Mouse (Mus musculus): ENCODE measurements around the gene Sec14l2. TPM values are rescaled to one million over a fixed set of nuclear protein-coding genes. Genes with fewer than 3 reads are reported as not detected.

Sec14l2 gene
- polyA plus RNA-seq, 1 experiment from 2014 or later = 3.3 TPM

DNA sequence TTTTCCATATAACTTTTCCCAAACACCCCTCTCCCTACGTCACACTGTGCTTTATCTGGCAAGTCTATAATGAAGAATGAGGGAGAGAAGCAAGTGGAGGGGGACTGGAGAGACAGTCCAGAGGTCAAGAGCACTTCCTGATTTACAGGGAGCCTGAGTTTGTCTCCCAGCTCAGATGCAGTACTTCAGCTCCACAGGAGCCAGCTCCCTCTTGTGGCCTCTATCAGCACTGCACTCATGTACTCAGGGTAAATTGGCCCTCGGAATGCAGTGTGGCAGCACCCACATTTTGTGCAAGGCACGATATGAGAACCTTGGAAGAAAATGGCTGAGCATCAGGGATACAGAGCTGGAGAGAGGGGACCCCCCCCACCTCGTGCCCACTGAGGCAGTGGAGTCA, 43.0 kb downstream of the Sec14l2 start:
- 6% methylated on average over 4 of the region's 4 CpGs for WGBS
- H3K4me3 ChIP-seq (ENCODE audit: low read length) = no peak overlapping the region
- H3K9ac ChIP-seq (ENCODE audit: low read length) = no peak overlapping the region
- H3K27me3 ChIP-seq (ENCODE audit: control insufficient read depth, insufficient read depth, low read depth, low read length) = no peaks in the 10 kb centered on the region
- no peaks in the 10 kb centered on the region for H3K9me3 ChIP-seq (ENCODE audit: control insufficient read depth, low read length)
- H3K27ac ChIP-seq (ENCODE audit: low read length) = no peak overlapping the region
- no peaks in the 10 kb centered on the region for H3K36me3 ChIP-seq (ENCODE audit: control insufficient read depth, insufficient read depth, low read length)
- ATAC-seq (ENCODE audit: low read depth) = 0 out of 2 replicates have a peak, but pooled peaks have one; percentile 36
- no peaks in the 10 kb centered on the region for H3K4me1 ChIP-seq (replicated peaks; ENCODE audit: control insufficient read depth, insufficient read depth, low read length)
- H3K4me2 ChIP-seq (ENCODE audit: low read depth, low read length) = no peak overlapping the region

DNA sequence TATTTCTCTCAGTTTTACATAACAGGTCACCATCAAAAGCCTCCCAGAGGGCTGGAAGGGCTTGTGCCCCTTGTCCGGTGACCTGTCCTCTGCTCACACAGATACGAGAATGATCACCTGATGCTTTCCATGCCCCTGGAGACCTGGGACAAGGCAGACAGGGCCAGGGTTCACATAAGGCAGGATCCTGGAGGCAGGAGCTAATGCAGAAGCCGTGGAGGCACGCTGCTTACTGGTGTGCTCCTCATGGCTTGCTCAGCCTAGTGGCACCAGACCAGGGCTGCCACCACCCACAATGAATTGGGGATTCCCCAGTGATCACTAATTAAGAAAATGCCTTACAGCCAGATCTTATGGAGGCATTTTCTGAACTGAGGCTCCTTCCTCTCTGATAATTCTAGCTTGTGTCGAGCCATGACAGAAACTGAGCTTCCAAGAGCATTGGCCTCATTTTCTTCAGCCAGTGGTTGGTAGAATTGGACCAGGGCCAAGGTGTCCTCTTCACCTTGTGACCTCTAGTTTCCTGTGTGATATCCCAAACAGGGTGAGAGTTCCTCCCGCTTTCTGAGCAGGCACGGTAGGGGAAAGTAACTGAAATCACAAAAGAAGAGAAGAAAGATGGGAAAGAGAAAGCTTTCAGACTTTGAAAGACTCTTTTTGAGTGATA, 44.8 kb downstream of the Sec14l2 start:
- Histone ChIP-seq H3K27ac (ENCODE audit: low read length) (no peak overlapping the region), H3K27me3 (ENCODE audit: control insufficient read depth, insufficient read depth, low read depth, low read length) (no peaks in the 10 kb centered on the region), H3K4me3 (ENCODE audit: low read length) (no peak overlapping the region), H3K36me3 (ENCODE audit: control insufficient read depth, insufficient read depth, low read length) (no peaks in the 10 kb centered on the region), H3K9me3 (ENCODE audit: control insufficient read depth, low read length) (no peaks in the 10 kb centered on the region), H3K4me2 (ENCODE audit: low read depth, low read length) (no peak overlapping the region), H3K4me1 (replicated peaks; ENCODE audit: control insufficient read depth, insufficient read depth, low read length) (no peaks in the 10 kb centered on the region), H3K9ac (ENCODE audit: low read length) (no peak overlapping the region)
- no peak for ATAC-seq (ENCODE audit: low read depth)
- WGBS = 69% methylated on average over 7 of the region's 7 CpGs

DNA sequence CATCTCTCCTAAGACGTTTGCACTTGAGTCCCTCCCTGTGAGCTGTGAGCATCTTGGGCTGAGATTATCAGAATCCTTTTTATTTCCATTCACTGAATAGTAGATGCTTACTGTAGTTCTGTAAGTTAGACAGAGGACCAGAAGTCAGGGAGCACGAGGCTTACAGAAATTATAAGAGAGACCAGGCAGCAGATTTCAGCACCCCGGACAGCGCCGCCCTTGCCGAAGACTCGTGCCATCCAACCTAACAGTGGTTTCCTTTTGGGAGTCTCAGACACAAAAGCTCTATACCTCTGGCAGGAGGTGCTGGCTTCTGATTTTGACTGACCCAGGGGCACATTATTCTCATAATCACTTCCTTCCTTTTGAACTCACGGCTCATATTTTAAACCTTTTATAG, 46.6 kb downstream of the Sec14l2 start:
- no peak overlapping the region for H3K9ac ChIP-seq (ENCODE audit: low read length)
- no peaks in the 10 kb centered on the region for H3K36me3 ChIP-seq (ENCODE audit: control insufficient read depth, insufficient read depth, low read length)
- ATAC-seq (ENCODE audit: low read depth) = no peak
- H3K27ac ChIP-seq (ENCODE audit: low read length) = no peak overlapping the region
- H3K27me3 ChIP-seq (ENCODE audit: control insufficient read depth, insufficient read depth, low read depth, low read length) = no peaks in the 10 kb centered on the region
- WGBS = 10% methylated on average over 8 of the region's 8 CpGs
- H3K4me1 ChIP-seq (replicated peaks; ENCODE audit: control insufficient read depth, insufficient read depth, low read length) = no peaks in the 10 kb centered on the region
- H3K4me2 ChIP-seq (ENCODE audit: low read depth, low read length) = no peak overlapping the region
- no peaks in the 10 kb centered on the region for H3K9me3 ChIP-seq (ENCODE audit: control insufficient read depth, low read length)
- no peak overlapping the region for H3K4me3 ChIP-seq (ENCODE audit: low read length)

DNA sequence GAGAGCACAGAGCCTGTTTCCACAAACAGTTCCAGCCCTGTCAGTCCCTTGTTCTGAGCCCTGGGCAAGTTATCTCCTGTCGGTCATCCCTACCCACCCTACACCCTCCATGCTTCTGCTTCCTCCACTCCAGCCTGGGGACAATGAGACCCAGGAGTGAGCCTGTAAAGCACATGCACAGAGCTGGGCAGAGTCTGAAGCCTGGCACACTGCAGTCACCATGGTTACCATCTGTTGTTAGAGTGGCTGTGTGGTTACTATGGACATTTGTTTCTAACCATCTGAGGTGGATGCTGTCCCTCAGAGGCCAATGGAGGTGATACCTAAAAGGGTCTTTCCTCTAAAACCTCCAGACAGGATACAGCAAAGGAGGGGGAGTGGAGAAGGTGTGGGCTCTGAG, 53.6 kb downstream of the Sec14l2 start:
- ATAC-seq (ENCODE audit: low read depth) = no peak
- WGBS = 67% methylated on average over 1 of the region's 1 CpGs
- Histone ChIP-seq H3K4me1 (replicated peaks; ENCODE audit: control insufficient read depth, insufficient read depth, low read length) (no peaks in the 10 kb centered on the region; the same call in 1 of the 2 replicates), H3K36me3 (ENCODE audit: control insufficient read depth, insufficient read depth, low read length) (no peaks in the 10 kb centered on the region), H3K9ac (ENCODE audit: low read length) (no peak overlapping the region), H3K4me3 (ENCODE audit: low read length) (no peak overlapping the region), H3K27ac (ENCODE audit: low read length) (no peak overlapping the region), H3K4me2 (ENCODE audit: low read depth, low read length) (no peak overlapping the region), H3K27me3 (ENCODE audit: control insufficient read depth, insufficient read depth, low read depth, low read length) (no peaks in the 10 kb centered on the region), H3K9me3 (ENCODE audit: control insufficient read depth, low read length) (no peaks in the 10 kb centered on the region)

DNA sequence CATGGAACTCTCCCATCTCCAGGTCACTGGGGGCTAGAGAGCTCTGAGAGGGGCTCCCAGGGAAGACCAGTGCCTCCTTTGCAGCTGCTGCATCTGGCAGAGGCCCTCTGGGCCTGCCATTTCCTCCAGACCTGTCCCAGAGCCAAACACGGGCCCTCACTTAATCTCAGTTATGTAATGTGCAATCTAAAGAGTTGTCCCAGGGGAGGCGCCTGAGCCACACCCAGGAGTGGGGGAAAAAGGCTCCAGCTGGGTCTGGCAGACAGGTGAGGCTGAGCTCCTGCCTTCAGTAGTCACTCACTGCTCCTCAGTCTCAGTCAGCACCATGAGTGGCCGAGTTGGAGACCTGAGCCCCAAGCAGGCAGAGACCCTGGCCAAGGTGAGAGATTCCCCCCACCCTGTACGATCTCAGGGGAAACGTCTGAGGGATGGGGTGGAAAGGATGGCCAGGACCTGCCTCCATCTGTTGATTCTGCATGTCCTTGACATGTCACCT, 58.5 kb downstream of the Sec14l2 start, which contains the start of gene Sec14l3:
Gene Sec14l3 (plus strand): TSS at position 215 of the 496 bp plus-strand sequence.
- Histone ChIP-seq H3K27ac (ENCODE audit: low read length) (peak within 1 kb of the TSS; percentile 34; the same call in 1 of the 2 replicates), H3K9me3 (ENCODE audit: control insufficient read depth, low read length) (no peaks in the 10 kb centered on the region), H3K4me2 (ENCODE audit: low read depth, low read length) (peak within 1 kb of the TSS; percentile 21; the same call in 1 of the 2 replicates), H3K9ac (ENCODE audit: low read length) (0 out of 2 replicates have a peak within 1 kb of the TSS, but pooled peaks have one; percentile 42), H3K4me1 (replicated peaks; ENCODE audit: control insufficient read depth, insufficient read depth, low read length) (peaks cover 4% of the 10 kb centered on the region), H3K4me3 (ENCODE audit: low read length) (peak within 1 kb of the TSS; percentile 14; the same call in 1 of the 2 replicates), H3K36me3 (ENCODE audit: control insufficient read depth, insufficient read depth, low read length) (no peaks in the 10 kb centered on the region), H3K27me3 (ENCODE audit: control insufficient read depth, insufficient read depth, low read depth, low read length) (no peaks in the 10 kb centered on the region)
- ATAC-seq (ENCODE audit: low read depth) = peak; percentile 45
- WGBS = 42% methylated on average over 5 of the region's 5 CpGs

DNA sequence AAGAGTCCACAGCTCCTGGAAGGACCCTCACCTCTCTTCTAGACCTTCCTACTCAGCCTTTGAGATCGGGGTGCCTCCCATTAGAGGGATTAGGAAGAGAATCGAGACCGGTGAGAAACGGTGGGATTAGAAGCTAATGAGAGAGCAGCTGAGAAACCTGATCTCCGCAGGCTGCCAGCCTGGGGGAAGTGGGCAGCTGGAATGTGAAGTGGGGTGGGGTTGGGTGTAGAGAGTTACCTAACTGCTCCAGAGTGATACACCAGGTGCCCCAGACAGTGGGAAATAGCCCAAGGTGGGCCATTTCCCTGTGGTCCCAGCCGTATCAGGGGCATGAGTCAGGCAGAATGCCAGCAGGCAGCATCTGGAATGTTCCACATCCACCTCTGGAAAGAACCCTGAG, 60.2 kb downstream of the Sec14l2 start:
- peak overlapping the region; percentile 77 for H3K27ac ChIP-seq (ENCODE audit: low read length)
- H3K9me3 ChIP-seq (ENCODE audit: control insufficient read depth, low read length) = no peaks in the 10 kb centered on the region
- H3K4me3 ChIP-seq (ENCODE audit: low read length) = no peak overlapping the region
- peak; percentile 70 for ATAC-seq (ENCODE audit: low read depth)
- WGBS = 40% methylated on average over 6 of the region's 6 CpGs
- no peaks in the 10 kb centered on the region for H3K36me3 ChIP-seq (ENCODE audit: control insufficient read depth, insufficient read depth, low read length)
- H3K4me2 ChIP-seq (ENCODE audit: low read depth, low read length) = no peak overlapping the region
- H3K27me3 ChIP-seq (ENCODE audit: control insufficient read depth, insufficient read depth, low read depth, low read length) = no peaks in the 10 kb centered on the region
- peaks cover 4% of the 10 kb centered on the region for H3K4me1 ChIP-seq (replicated peaks; ENCODE audit: control insufficient read depth, insufficient read depth, low read length)
- H3K9ac ChIP-seq (ENCODE audit: low read length) = no peak overlapping the region

DNA sequence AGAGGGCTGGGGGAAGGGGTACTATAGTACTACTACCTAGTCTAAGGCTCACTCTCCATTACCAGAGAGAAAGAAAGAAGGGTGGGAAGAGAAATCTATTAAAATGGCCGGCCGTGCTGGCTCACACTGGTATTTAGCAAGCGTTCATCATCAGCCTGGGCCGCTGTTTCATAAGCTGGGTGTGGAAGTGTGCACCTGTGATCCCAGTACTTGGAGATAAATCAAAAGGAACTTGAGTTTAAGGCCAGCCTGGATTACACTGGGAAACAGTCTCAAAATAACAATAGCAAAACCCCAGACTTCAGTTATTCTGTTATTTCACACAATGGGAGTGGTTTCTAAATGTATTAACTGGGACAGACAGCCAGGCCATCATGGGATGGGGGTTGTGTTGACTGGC, 60.7 kb downstream of the Sec14l2 start:
- Histone ChIP-seq H3K4me2 (ENCODE audit: low read depth, low read length) (no peak overlapping the region), H3K4me1 (replicated peaks; ENCODE audit: control insufficient read depth, insufficient read depth, low read length) (peaks cover 4% of the 10 kb centered on the region), H3K9me3 (ENCODE audit: control insufficient read depth, low read length) (no peaks in the 10 kb centered on the region), H3K4me3 (ENCODE audit: low read length) (no peak overlapping the region), H3K27me3 (ENCODE audit: control insufficient read depth, insufficient read depth, low read depth, low read length) (no peaks in the 10 kb centered on the region), H3K9ac (ENCODE audit: low read length) (no peak overlapping the region), H3K27ac (ENCODE audit: low read length) (peak overlapping the region; percentile 77), H3K36me3 (ENCODE audit: control insufficient read depth, insufficient read depth, low read length) (no peaks in the 10 kb centered on the region)
- ATAC-seq (ENCODE audit: low read depth) = no peak
- 69% methylated on average over 4 of the region's 4 CpGs for WGBS

DNA sequence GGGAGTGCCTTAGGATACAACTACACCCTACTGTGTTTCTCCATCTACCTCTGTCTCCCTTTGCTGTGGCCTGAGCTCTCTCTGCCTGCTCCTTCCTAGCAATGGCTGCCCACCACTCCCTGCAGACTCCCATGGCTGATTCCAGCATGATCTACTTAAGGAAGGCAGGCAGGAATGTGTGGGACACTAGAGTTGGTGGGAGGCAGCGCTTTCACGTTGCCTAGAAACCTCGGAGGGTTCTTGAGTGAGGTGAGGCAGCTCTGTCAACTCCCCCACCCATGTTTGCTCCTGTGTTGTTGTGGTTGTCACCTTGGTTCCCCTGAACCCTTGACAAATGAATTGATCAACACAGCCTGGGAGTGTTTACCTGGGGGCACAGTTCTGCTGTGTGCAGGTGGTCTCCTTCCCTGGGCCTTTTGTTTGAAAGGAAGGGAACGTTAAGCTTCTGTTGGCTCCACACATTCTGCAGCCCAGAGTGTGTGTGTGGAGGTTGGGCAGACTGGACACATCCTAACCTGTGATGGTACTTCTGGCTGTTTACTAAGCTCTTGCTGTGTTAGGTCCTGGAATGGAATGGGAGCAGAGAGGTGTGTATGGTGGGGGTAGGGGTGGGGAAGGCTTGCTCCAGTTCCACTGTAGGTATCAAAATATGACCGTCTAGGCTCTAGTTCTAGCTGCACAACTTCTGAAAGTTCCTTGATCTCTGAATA, 62.2 kb downstream of the Sec14l2 start:
- Histone ChIP-seq H3K27ac (ENCODE audit: low read length) (peak overlapping the region; percentile 77), H3K4me1 (replicated peaks; ENCODE audit: control insufficient read depth, insufficient read depth, low read length) (peaks cover 4% of the 10 kb centered on the region), H3K4me3 (ENCODE audit: low read length) (no peak overlapping the region), H3K9ac (ENCODE audit: low read length) (no peak overlapping the region), H3K36me3 (ENCODE audit: control insufficient read depth, insufficient read depth, low read length) (no peaks in the 10 kb centered on the region), H3K4me2 (ENCODE audit: low read depth, low read length) (no peak overlapping the region), H3K9me3 (ENCODE audit: control insufficient read depth, low read length) (no peaks in the 10 kb centered on the region), H3K27me3 (ENCODE audit: control insufficient read depth, insufficient read depth, low read depth, low read length) (no peaks in the 10 kb centered on the region)
- peak; percentile 86 for ATAC-seq (ENCODE audit: low read depth)
- 46% methylated on average over 5 of the region's 5 CpGs for WGBS

DNA sequence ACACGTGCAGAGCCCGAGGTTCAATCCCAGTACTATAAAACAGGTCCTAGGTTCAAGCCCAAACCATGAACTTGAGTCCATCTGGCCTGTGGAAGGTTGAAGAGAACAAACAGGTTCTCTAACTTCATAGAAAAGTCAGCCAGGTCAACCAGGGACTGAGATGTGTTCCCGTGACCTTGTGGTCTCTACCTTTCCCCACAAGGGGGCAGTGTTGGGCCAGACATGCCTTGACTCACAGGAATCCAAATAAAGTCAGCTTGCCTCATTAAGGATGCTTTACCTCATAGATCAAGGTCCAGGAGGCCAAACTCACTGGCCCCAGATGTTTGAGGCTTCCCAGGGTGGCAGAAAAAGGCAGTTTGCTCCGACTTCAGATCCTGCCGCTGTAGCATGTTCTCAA, 69.6 kb downstream of the Sec14l2 start:
- H3K27ac ChIP-seq (ENCODE audit: low read length) = no peak overlapping the region
- no peaks in the 10 kb centered on the region for H3K36me3 ChIP-seq (ENCODE audit: control insufficient read depth, insufficient read depth, low read length)
- H3K9ac ChIP-seq (ENCODE audit: low read length) = no peak overlapping the region
- no peaks in the 10 kb centered on the region for H3K27me3 ChIP-seq (ENCODE audit: control insufficient read depth, insufficient read depth, low read depth, low read length)
- WGBS = 10% methylated on average over 5 of the region's 5 CpGs
- no peak for ATAC-seq (ENCODE audit: low read depth)
- no peak overlapping the region for H3K4me3 ChIP-seq (ENCODE audit: low read length)
- no peak overlapping the region for H3K4me2 ChIP-seq (ENCODE audit: low read depth, low read length)
- no peaks in the 10 kb centered on the region for H3K4me1 ChIP-seq (replicated peaks; ENCODE audit: control insufficient read depth, insufficient read depth, low read length)
- no peaks in the 10 kb centered on the region for H3K9me3 ChIP-seq (ENCODE audit: control insufficient read depth, low read length)

Measured in lung, embryonic 16.5 days (tissue).